Mouse (Mus musculus) liver, embryonic 14.5 days (tissue): ENCODE measurements at regions not wholly inside any gene's neighbourhood (a gene's known extent, or its start where the extent isn't known, plus 50 kb on each side); places are given as distances from the start of the nearest gene placed in this dataset.

ENCODE experiments used
- CTCF ChIP-seq: IDR thresholded peaks from 2 replicates; pipeline ENCODE4 v1.5.1; 2016; ENCODE audit warnings: antibody characterized with exemption, low read depth, control low read depth
- EP300 ChIP-seq: IDR thresholded peaks from 2 replicates; pipeline ENCODE4 v1.6.1; 2016; ENCODE audit warnings: antibody characterized with exemption, low read depth

- TF ChIP-seq EP300: no peak
- no peak for TF ChIP-seq CTCF
Measured at GRCm38 (mm10) chr4:75786391-75786790, 508.3 kb upstream of the Dmac1 start.
